ENCODE assay signal across 22 mouse cellular contexts in the genomic region with DNA sequence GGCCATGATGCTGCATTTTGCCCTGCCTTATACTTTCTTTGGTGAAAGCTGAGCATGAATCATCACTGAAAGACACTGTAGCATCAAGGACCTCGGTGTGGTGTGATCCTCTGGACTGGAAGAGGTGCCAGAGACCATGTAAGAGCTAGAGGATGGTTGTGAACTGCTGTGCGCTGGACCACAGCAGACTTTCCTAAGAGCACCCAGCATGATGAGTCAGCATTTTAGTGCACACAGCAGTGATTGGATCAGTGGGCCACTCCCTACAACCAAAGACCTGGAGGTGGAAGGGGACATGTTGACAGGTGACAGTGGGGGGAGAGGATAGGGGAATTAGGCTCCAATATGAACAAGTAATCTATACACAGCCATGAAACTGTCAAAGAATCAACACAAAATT. TPM values are rescaled to one million over a fixed set of nuclear protein-coding genes. Genes with fewer than 3 reads are reported as not detected.
DNase-seq lines count a peak whose midpoint lies in the region; TF ChIP-seq lines count a peak whose summit lies in the region.
"Had no signal": no experiment of that assay in that cellular context is flagged by ENCODE, and none has a peak within 500 bp of the region (broad histone marks: within the 10 kb centered on the region; RNA-seq: fewer than 3 reads in every experiment).

No protein-coding gene starts in this region.

- H3K36me3 ChIP-seq in CH12.LX (replicated peaks in 1 of 2; ENCODE audit: control insufficient read depth in 1 of 2, insufficient read depth in 1 of 2, low read length in 1 of 2) = no peaks in the 10 kb centered on the region
- no peaks in the 10 kb centered on the region for H3K36me3 ChIP-seq in ES-Bruce4 (ENCODE audit: control insufficient read depth, insufficient read depth, low read length, poor library complexity, severe bottlenecking)
- peaks cover 0 to 8% of the 10 kb centered on the region in 2 experiments; a peak in 2 of 4 replicates for H3K36me3 ChIP-seq in MEL (ENCODE audit: control insufficient read depth in 1 of 2, insufficient read depth in 2 of 2, low read length in 2 of 2)
- H3K36me3 ChIP-seq: forebrain, embryonic 10.5 days; heart, embryonic 10.5 days; heart, embryonic 13.5 days; hindbrain, embryonic 12.5 days; hindbrain, embryonic 15.5 days had no signal

- no peak overlapping the region for H3K4me3 ChIP-seq in CH12.LX (replicated peaks in 1 of 3; ENCODE audit: low read depth in 2 of 3, low read length in 2 of 3, poor library complexity in 1 of 3)
- H3K4me3 ChIP-seq in ES-Bruce4 (ENCODE audit: low read depth, low read length) = no peak overlapping the region
- H3K4me3 ChIP-seq in MEL (ENCODE audit: control insufficient read depth in 1 of 2, insufficient read depth in 1 of 2, low read depth in 2 of 2, low read length in 2 of 2) = no peak overlapping the region
- H3K4me3 ChIP-seq: forebrain, embryonic 10.5 days; forebrain, embryonic 13.5 days; gastrocnemius, adult 2 months; heart, adult 2 months; heart, embryonic 10.5 days; heart, embryonic 13.5 days; hindbrain, embryonic 12.5 days; hindbrain, embryonic 15.5 days had no signal

- H3K4me1 ChIP-seq in CH12.LX (ENCODE audit: control insufficient read depth in 1 of 2, insufficient read depth in 2 of 2) = peaks cover 8 to 32% of the 10 kb centered on the region in 2 experiments; a peak in 3 of 4 replicates
- peaks cover 9% of the 10 kb centered on the region for H3K4me1 ChIP-seq in ES-Bruce4 (ENCODE audit: control insufficient read depth, insufficient read depth, low read length)
- H3K4me1 ChIP-seq in MEL (ENCODE audit: control insufficient read depth in 1 of 2, insufficient read depth in 2 of 2, low read length in 2 of 2) = peaks cover 6 to 15% of the 10 kb centered on the region in 2 experiments; a peak in 3 of 4 replicates

- H3K27ac ChIP-seq in CH12.LX (ENCODE audit: insufficient read depth, low read depth) (no peak overlapping the region), ES-Bruce4 (ENCODE audit: insufficient read depth, low read length) (no peak overlapping the region), MEL (ENCODE audit: control insufficient read depth, low read depth, low read length) (no peak overlapping the region)
- H3K27ac ChIP-seq: forebrain, embryonic 10.5 days; forebrain, embryonic 13.5 days; gastrocnemius, adult 2 months; heart, adult 2 months; heart, embryonic 10.5 days; heart, embryonic 13.5 days; hindbrain, embryonic 12.5 days; hindbrain, embryonic 15.5 days had no signal

- H3K79me2 ChIP-seq in CH12.LX (replicated peaks; ENCODE audit: control insufficient read depth, extremely low read depth, insufficient read depth, poor library complexity, severe bottlenecking) = no peaks in the 10 kb centered on the region
- H3K79me2 ChIP-seq in MEL (ENCODE audit: control insufficient read depth, insufficient read depth, low read length, poor library complexity) = no peaks in the 10 kb centered on the region

- TF ChIP-seq EP300 in CH12.LX (IDR thresholded peaks at IDR 0.05; ENCODE audit: low read length) (no peak), ES-Bruce4 (IDR thresholded peaks at IDR 0.05; ENCODE audit: insufficient read depth, low read depth, low read length) (peak; percentile 19; the same call in 1 of the 2 replicates), MEL (IDR thresholded peaks at IDR 0.05; ENCODE audit: low read depth in 1 of 2, low read length in 2 of 2) (no peak)

- TF ChIP-seq RAD21 in CH12.LX (IDR thresholded peaks at IDR 0.05; ENCODE audit: low read depth, low read length) (peak; percentile 1), MEL (IDR thresholded peaks at IDR 0.05; ENCODE audit: low read depth, low read length) (no peak)

- in situ Hi-C loops in CH12.LX (cut with MboI; ENCODE audit: low pct_ligation_motif_present, low pct_unique_long_range_greater_than_20kb, low sequenced_read_pairs) = no loop called here

- TF ChIP-seq CTCF in CH12.LX (conservative IDR thresholded peaks at IDR 0.05 in 1 of 2, IDR thresholded peaks at IDR 0.05 in 1 of 2; ENCODE audit: low read depth in 2 of 2, low read length in 2 of 2) (no peak), ES-Bruce4 (IDR thresholded peaks at IDR 0.05; ENCODE audit: low read depth, low read length) (no peak), MEL (IDR thresholded peaks at IDR 0.05 in 2 of 3, conservative IDR thresholded peaks at IDR 0.05 in 1 of 3; ENCODE audit: control insufficient read depth in 1 of 3, insufficient read depth in 1 of 3, low read depth in 2 of 3, low read length in 3 of 3, poor library complexity in 1 of 3, severe bottlenecking in 1 of 3) (no peak)

- intact Hi-C loops in left cerebral cortex, postnatal 36 days (cut with DNase I) = no loop called here

- DNase-seq in CH12.LX (ENCODE audit: extremely low read depth) = peak; percentile 53
- peak; percentile 9 for DNase-seq in MEL (ENCODE audit: low read depth, low spot score)
- peak; percentile 3 for DNase-seq in c-Kit-positive CD71-positive TER-119-positive erythroid progenitor cells, embryonic 14.5 days (ENCODE audit: low spot score)
- DNase-seq in left cerebral cortex, postnatal 36 days (ENCODE audit: low spot score in 2 of 2) = no peak
- DNase-seq in spleen, postnatal 14 days (ENCODE audit: low spot score in 2 of 2) = no peak
- DNase-seq: adrenal gland, adult 8-10 months; adrenal gland, postnatal 25 days; cerebellum, adult 18-20 months; cerebellum, adult 9-10 months; cerebellum, postnatal 14 days; gastrocnemius, adult 2 months; gastrocnemius, postnatal 25 days; heart, adult 2 months; heart, postnatal 14 days had no signal

- H3K9me3 ChIP-seq in CH12.LX (replicated peaks; ENCODE audit: low read length) (no peaks in the 10 kb centered on the region), ES-Bruce4 (replicated peaks; ENCODE audit: control insufficient read depth, insufficient read depth, low read length, poor library complexity, severe bottlenecking) (no peaks in the 10 kb centered on the region; the same call in 1 of the 2 replicates), MEL (replicated peaks; ENCODE audit: insufficient read depth, low read length) (no peaks in the 10 kb centered on the region)
- H3K9me3 ChIP-seq: forebrain, embryonic 10.5 days; forebrain, embryonic 13.5 days; heart, embryonic 10.5 days; heart, embryonic 13.5 days; hindbrain, embryonic 12.5 days; hindbrain, embryonic 15.5 days had no signal

- H3K27me3 ChIP-seq in CH12.LX (replicated peaks) (no peaks in the 10 kb centered on the region), ES-Bruce4 (ENCODE audit: control insufficient read depth, insufficient read depth, low read length, poor library complexity, severe bottlenecking) (no peaks in the 10 kb centered on the region), MEL (ENCODE audit: control insufficient read depth in 1 of 2, insufficient read depth in 2 of 2, low read length in 2 of 2) (no peaks in the 10 kb centered on the region)
- H3K27me3 ChIP-seq: forebrain, embryonic 13.5 days; hindbrain, embryonic 15.5 days; Patski had no signal

- no peak overlapping the region for H3K4me2 ChIP-seq in CH12.LX (ENCODE audit: insufficient read depth, low read depth, poor library complexity, severe bottlenecking)
- H3K4me2 ChIP-seq: forebrain, embryonic 13.5 days; heart, embryonic 13.5 days; hindbrain, embryonic 12.5 days; hindbrain, embryonic 15.5 days had no signal

- H3K9ac ChIP-seq in CH12.LX (ENCODE audit: insufficient read depth, low read depth) (no peak overlapping the region), ES-Bruce4 (ENCODE audit: low read depth, poor library complexity, severe bottlenecking) (no peak overlapping the region), MEL (ENCODE audit: control insufficient read depth, low read depth, low read length, poor library complexity, severe bottlenecking) (no peak overlapping the region)
- H3K9ac ChIP-seq: forebrain, embryonic 13.5 days; heart, embryonic 13.5 days; hindbrain, embryonic 12.5 days; hindbrain, embryonic 15.5 days had no signal

- TF ChIP-seq POLR2A in CH12.LX (IDR thresholded peaks at IDR 0.05; ENCODE audit: low read depth, low read length) = no peak
- TF ChIP-seq POLR2A in ES-Bruce4 (IDR thresholded peaks at IDR 0.05; ENCODE audit: insufficient read depth, low read length) = no peak
- TF ChIP-seq POLR2A in MEL (IDR thresholded peaks at IDR 0.05; ENCODE audit: control insufficient read depth in 1 of 2, insufficient read depth in 1 of 2, low read depth in 1 of 2, low read length in 2 of 2, poor library complexity in 1 of 2) = no peak

- dilution Hi-C loops in CH12.LX (cut with MboI; ENCODE audit: extremely low pct_ligation_motif_present, extremely low pct_unique_long_range_greater_than_20kb, low sequenced_read_pairs) = no loop called here

TF ChIP-seq in CH12.LX, 34 proteins besides CTCF, POLR2A, EP300 and RAD21:
- TF ChIP-seq MAFK (IDR thresholded peaks at IDR 0.05; ENCODE audit: insufficient replicate concordance, low read length) (peak; percentile 99), ZNF384 (IDR thresholded peaks at IDR 0.05; ENCODE audit: low read depth, low read length) (no peak), CHD2 (IDR thresholded peaks at IDR 0.05; ENCODE audit: low read length) (no peak), E2F4 (IDR thresholded peaks at IDR 0.05; ENCODE audit: insufficient replicate concordance, low read depth, low read length) (no peak), ZMIZ1 (IDR thresholded peaks at IDR 0.05; ENCODE audit: low read depth, low read length) (no peak)
TF ChIP-seq in CH12.LX: peak in this region for 1.

TF ChIP-seq in MEL, 35 proteins besides CTCF, POLR2A, EP300 and RAD21:
- TF ChIP-seq RCOR1 (IDR thresholded peaks at IDR 0.05; ENCODE audit: low read depth, low read length) = no peak
- TF ChIP-seq MAFK (IDR thresholded peaks at IDR 0.05; ENCODE audit: borderline replicate concordance, low read depth, low read length) = peak; percentile 80; the same call in 1 of the 2 replicates

RNA-seq across cellular contexts. Expression of a gene that starts 49.8 kb away (rescaled TPM):
- total RNA-seq in CH12.LX (2012; rRNA removed) = 13.1 and 13.6 TPM in 2 replicates
- total RNA-seq in CH12.LX (2014; rRNA removed) = 8.0 and 8.2 TPM in 2 replicates
- 9.3 and 9.7 TPM in 2 replicates for polyA plus RNA-seq in CH12.LX (2012; ENCODE audit: insufficient read length, low read depth)
- 10.1 and 11.2 TPM in 2 replicates for polyA plus RNA-seq in ES-Bruce4 (2011; ENCODE audit: insufficient read depth, insufficient read length, low read depth, missing spikeins)
- 0.39 and 0.98 TPM in 2 replicates for total RNA-seq in MEL (2012; rRNA removed)
- polyA plus RNA-seq in MEL (2012; ENCODE audit: insufficient read depth in 1 of 2, insufficient read length in 2 of 2, low read depth in 1 of 2, low replicate concordance in 2 of 2, missing spikeins in 1 of 2) = 1 to 10 TPM in 1 of 2 experiments, not detected in 1; 1.1 TPM
- total RNA-seq in left cerebral cortex, postnatal 36 days (2021) = 100 to 1,000 TPM; 156 to 184 TPM

Comparison
In these comparisons a context has a peak if more than half of its experiments do, and no peak if none do; other contexts are left out.
1. DNase-seq: peak in CH12.LX (single experiment), MEL (single experiment) and c-Kit-positive CD71-positive TER-119-positive erythroid progenitor cells, embryonic 14.5 days (single experiment); none in left cerebral cortex, postnatal 36 days (0 of 2) and spleen, postnatal 14 days (0 of 2).
2. RNA of a gene that starts 49.8 kb away (total RNA-seq): 156 to 184 TPM in left cerebral cortex, postnatal 36 days; 8.0 to 13.6 TPM in CH12.LX and 0.39 to 0.98 TPM in MEL; every median in the first group is over 10 times any median in the second.